Mouse (Mus musculus) bone marrow, adult 2 months (tissue): ENCODE results near the gene Kynu.

Experiments used
- CTCF ChIP-seq: fragments of 200-500 bp; IDR thresholded peaks from 2 replicates; pipeline ENCODE4 v1.5.1; 2011; ENCODE audit warnings: low read length, control low read depth; ENCODE audit not compliant: control insufficient read depth, insufficient read depth
- POLR2A ChIP-seq: fragments of 200-500 bp; IDR thresholded peaks from 2 replicates; pipeline ENCODE4 v1.6.1; 2011; ENCODE audit warnings: low read depth, mild to moderate bottlenecking, control low read depth, low read length, borderline replicate concordance; ENCODE audit not compliant: control insufficient read depth

DNA sequence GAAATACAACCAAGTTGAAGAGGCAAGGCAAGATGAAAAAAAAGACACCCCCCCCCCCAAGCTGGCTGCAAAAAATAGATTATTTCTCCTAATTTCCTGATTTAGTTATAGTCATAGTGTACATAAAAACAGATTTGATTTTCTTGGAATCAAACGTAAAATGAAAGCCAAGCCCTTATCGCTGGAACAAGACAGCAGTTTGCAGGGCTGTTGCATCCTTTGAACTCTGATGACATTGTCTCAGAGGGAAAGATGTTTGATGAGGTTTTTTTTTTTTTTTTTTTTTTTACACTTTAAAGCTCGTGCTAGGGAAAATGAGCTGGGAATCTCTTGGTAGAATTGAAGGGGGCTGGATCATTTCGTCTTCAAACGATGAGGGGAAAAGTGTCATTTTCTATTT, 172.1 kb downstream of the Kynu start:
- TF ChIP-seq CTCF (no peak), POLR2A (no peak)
